Mouse (Mus musculus) bone marrow, adult 2 months (tissue): ENCODE measurements around the gene 4930432K21Rik.

Experiments used
- CTCF ChIP-seq: fragments of 200-500 bp; IDR thresholded peaks from 2 replicates; pipeline ENCODE4 v1.5.1; 2011; ENCODE audit warnings: low read length, control low read depth; ENCODE audit not compliant: control insufficient read depth, insufficient read depth
- POLR2A ChIP-seq: fragments of 200-500 bp; IDR thresholded peaks from 2 replicates; pipeline ENCODE4 v1.6.1; 2011; ENCODE audit warnings: low read depth, mild to moderate bottlenecking, control low read depth, low read length, borderline replicate concordance; ENCODE audit not compliant: control insufficient read depth

- TF ChIP-seq POLR2A (no peak), CTCF (no peak)
Observed at GRCm38 (mm10) chr8:84205073-84205472, 57.2 kb downstream of the 4930432K21Rik start.
